Mouse (Mus musculus) telencephalon, adult 2 months (tissue): ENCODE results near the gene Zdhhc19.

Experiments
- DNase-seq: peaks from one replicate; pipeline ENCODE4 v3.0.0-alpha.2; 2011; ENCODE audit warnings: low read depth, low spot score

Zdhhc19 gene

GRCm38 (mm10) chr16:32550084-32550483 lies 54.0 kb downstream of the Zdhhc19 start:
- DNase-seq = no peak

DNA sequence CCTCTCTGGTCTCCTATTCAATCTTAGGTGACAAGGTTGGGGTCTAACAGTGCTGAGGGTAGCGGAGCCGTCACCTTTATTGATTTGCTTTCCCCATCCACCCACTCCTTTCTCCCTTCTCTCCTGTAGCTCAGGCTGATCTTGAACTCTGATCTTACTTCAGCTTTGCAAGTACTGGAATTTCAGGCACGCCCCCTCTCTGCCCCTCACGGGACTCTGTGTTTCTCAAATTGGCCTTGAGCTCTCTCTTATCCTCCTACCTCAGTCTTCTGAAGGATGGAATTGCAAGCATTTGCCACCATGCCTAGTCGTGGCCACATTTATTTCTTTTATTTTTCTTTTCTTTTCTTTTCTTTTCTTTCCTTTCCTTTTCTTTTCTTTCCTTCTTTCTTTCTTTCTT lies 54.4 kb downstream of the Zdhhc19 start:
- no peak for DNase-seq

DNA sequence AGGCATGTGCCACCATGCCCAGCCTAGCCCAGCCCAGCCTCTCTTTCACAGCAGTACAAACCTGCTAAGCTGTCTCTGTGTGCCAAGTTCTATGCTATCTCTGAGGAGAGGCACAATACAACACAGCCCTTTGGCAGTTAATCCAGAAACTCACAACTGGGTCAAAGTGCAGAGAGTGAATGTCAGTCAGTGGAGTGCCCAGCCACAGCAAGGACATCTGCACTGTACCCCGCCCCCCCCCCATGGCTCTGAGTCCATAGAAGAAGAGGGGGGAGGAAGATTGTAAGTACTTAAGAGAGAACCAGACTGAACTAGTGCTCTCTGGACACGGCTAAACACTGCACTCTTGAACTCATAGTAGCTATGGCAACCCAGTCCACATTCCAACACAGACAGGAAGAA lies 55.3 kb downstream of the Zdhhc19 start:
- no peak for DNase-seq

DNA sequence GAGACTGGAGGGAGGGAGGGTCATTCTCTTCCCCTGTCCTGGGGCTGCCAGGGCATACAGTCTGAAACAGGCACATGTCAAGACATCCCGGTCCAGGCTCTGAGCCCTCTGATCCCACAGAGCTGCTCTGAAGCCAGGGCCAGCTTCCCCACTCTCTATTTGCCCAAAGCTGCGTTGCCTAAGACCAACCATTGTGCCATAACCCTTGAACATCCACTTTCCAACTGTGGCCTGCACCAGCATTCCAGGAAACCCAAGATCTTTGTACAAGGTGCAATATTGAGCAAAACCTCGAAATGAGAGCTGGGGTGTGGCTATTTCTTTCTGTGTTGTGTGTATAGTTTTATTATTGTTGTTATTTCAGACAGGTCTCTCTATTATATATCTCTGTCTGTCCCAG lies 59.5 kb downstream of the Zdhhc19 start:
- DNase-seq = no peak

DNA sequence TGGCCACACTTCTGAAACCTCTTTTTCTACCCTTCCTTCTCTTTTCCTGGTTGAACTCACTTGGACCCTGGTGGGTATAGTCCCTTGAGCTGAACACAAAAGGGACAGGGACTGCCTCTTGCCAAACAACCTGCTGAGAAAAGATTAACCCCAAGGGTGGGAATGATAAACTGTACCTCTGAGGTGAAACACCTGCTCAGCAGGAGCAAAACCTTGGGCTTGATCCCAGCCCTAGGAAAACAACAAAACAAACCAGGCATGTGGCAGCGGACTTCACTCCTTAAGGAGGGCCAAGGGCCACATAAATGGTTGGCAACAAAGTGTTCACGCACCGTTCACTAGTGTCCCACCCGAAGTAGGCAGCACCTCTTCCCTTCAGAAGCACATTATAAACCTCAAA lies 63.4 kb downstream of the Zdhhc19 start:
- DNase-seq = no peak

GRCm38 (mm10) chr16:32563056-32563793 lies 67.2 kb downstream of the Zdhhc19 start:
- peak; percentile 1 for DNase-seq

DNA sequence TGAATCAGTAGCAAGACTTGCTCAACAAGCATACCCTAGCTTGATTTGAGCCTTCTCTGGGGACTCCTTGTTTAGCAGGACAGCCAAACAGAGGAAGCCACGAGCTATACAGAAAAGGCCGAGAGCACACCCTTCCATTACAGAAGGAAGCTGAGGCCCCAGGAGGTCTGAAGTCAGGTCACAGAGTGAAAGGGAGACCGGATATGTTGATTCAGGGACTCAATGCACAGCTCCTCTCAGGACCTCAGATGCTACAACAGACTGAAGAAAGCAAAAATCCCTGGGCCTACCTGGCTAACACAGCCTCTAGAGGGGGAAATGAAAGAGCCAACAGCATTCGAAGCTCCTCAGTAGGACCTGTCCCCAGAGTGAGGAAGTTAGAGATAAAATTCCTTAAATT lies 71.2 kb downstream of the Zdhhc19 start:
- no peak for DNase-seq

DNA sequence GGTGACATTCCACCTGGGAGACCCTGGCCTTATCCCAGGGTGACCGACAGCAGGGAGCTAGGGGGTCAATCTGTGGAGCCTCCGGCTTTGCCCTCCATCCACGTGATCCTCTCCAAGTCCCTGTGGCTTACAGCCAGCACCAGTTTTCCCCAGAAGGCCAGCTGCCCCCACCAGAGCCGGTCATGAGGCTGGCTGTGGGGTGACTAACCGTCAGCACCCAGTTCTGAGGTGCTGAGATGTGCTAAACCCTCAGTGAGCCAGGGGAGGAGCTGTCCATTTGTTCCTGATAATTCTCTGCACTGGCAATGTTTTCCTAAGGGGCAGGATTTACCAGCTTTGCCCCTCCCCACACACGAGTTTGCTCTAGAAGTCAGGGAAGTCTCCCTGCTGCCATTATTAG lies 72.3 kb downstream of the Zdhhc19 start:
- DNase-seq = no peak

- DNase-seq = no peak
Observed at GRCm38 (mm10) chr16:32570042-32570441, 74.0 kb downstream of the Zdhhc19 start.

- DNase-seq = no peak
Observed at GRCm38 (mm10) chr16:32572528-32572927, 76.5 kb downstream of the Zdhhc19 start.

DNA sequence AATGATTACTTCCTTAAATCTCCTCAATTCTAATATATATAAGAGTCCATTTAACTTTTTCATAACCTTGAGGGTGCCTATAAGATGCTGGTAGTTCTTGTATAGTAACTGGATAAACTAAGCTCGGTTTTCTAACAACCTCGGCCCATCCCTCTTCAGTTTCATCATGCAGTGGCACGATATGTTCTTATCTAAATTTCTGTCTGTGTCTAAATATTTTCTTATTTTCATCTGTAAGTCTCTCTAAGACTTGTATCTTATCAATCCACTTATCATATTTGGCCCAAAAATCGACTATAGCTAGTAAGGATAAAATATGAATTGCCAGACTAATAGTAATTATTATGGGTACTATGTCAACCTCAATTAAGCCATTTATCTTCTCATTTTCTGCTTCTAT lies 90.4 kb downstream of the Zdhhc19 start:
- DNase-seq = no peak

- no peak for DNase-seq
Observed at GRCm38 (mm10) chr16:32588568-32588967, 92.5 kb downstream of the Zdhhc19 start.

DNA sequence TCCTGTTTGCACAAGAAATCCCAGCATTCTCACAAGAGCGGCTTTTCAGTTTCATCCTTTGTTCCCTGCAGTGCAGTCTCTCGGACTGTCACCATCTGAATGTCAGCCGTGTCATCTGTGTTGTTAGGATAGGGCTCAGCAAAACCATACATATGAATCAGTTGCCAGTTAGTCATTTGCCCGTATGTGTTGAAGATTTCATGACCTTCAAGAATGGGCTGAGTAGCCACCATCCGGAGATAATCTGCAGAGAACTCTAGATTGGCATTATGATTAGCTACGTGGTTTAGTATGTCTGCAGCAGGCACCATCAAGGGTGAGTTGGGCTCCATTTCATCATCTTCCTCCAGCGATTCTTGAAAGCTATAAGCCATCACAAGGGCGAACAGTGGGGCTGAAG lies 95.5 kb downstream of the Zdhhc19 start:
- DNase-seq = no peak

GRCm38 (mm10) chr16:32593283-32593805 lies 97.3 kb downstream of the Zdhhc19 start:
- DNase-seq = no peak

DNA sequence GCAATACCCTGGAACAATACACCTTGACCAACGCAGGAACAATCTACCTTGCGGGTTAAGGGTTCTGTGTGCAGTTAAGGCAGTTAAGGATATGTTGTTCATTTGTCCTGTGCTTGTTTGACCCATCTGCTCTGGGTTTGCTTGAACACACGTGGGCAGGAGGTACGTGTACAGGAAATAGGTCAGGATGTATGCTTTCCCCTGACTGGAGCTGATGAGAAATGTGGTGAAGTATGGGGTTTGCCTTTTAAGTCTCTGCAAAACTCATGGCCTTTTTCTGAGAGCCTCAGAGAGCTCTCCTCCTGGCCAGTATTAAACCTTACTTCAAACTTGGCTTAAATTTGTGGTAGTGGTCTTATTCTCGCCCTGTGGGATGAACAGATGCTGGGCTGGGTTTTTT lies 97.9 kb downstream of the Zdhhc19 start:
- no peak for DNase-seq

DNA sequence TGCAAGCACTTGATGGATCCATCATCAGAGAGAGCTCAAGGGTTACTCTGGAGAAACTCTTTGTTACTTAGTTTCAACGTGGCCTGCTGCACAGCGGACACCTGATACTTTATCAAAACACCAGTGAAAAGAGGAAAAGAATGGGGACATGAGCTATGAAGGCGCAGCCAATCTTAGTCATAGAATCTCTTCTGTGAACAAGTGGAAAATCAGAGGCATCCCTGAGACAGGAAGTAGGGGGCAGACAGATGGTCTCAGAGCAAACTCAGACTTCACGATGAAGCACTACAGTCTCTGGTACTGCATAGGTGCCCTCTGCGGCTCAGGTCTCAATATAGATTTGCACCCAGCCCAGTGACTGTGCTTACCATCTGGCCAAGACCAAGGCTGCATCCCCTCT lies 98.6 kb downstream of the Zdhhc19 start:
- DNase-seq = no peak

- DNase-seq = no peak
Observed at GRCm38 (mm10) chr16:32595142-32595855, 99.2 kb downstream of the Zdhhc19 start.

GRCm38 (mm10) chr16:32597909-32598381 lies 101.9 kb downstream of the Zdhhc19 start:
- no peak for DNase-seq

DNA sequence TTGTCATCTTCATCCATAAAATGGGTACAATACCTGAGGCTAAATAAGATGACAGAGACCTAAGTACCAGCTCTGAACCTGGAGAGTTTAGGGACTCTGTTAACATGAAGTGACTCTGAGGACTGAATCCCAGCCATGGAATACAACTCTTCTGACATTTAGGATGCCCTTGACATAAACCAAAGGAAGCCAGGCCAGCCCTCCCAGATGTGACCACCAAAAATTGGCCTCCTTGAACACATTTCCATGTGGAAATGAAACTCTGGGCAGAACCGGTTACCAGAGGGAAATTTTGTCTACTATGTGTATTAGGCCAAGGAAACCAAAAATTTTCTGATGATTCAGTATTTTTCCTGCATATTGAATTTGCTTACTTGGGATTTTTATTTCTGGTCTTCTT lies 103.1 kb downstream of the Zdhhc19 start:
- DNase-seq = no peak

- DNase-seq = no peak
Observed at GRCm38 (mm10) chr16:32602193-32602685, 106.2 kb downstream of the Zdhhc19 start.

GRCm38 (mm10) chr16:32607562-32608343 lies 111.7 kb downstream of the Zdhhc19 start:
- DNase-seq = no peak

GRCm38 (mm10) chr16:32608344-32608711 lies 112.3 kb downstream of the Zdhhc19 start:
- no peak for DNase-seq
